Mouse (Mus musculus): Measurements from ENCODE around the gene Rai1. TPM values are rescaled to one million over a fixed set of nuclear protein-coding genes. Genes with fewer than 3 reads are reported as not detected.

Rai1 gene
- polyA plus RNA-seq, 1 experiment, result 15.3 TPM

GRCm38 (mm10) chr11:60185396-60186231 is 80.8 kb downstream of the Rai1 start:
- no peak for DNase-seq (ENCODE audit: low read depth, low spot score)
- WGBS, result 71% methylated on average over 20 of the region's 20 CpGs

GRCm38 (mm10) chr11:60187070-60187469 is 82.3 kb downstream of the Rai1 start:
- 89% methylated on average over 11 of the region's 11 CpGs for WGBS
- no peak for DNase-seq (ENCODE audit: low read depth, low spot score)

- DNase-seq (ENCODE audit: low read depth, low spot score), result no peak
- WGBS, result 89% methylated on average over 25 of the region's 25 CpGs
These were observed 83.6 kb downstream of the Rai1 start for GRCm38 (mm10) chr11:60188275-60188853.

- WGBS, result 82% methylated on average over 21 of the region's 21 CpGs
- DNase-seq (ENCODE audit: low read depth, low spot score), result no peak
These were observed 84.8 kb downstream of the Rai1 start for GRCm38 (mm10) chr11:60189501-60190040.

- 86% methylated on average over 17 of the region's 17 CpGs for WGBS
These were observed 85.3 kb downstream of the Rai1 start for GRCm38 (mm10) chr11:60190055-60190641.

GRCm38 (mm10) chr11:60192534-60192933 is 87.7 kb downstream of the Rai1 start:
- WGBS, result 70% methylated on average over 6 of the region's 6 CpGs
- DNase-seq (ENCODE audit: low read depth, low spot score), result no peak

More at GRCm38 (mm10) chr11:60190055-60190641, 85.3 kb downstream of the Rai1 start:
- no peak for DNase-seq (ENCODE audit: low read depth, low spot score)

- DNase-seq (ENCODE audit: low read depth, low spot score), result no peak
These were observed 88.7 kb downstream of the Rai1 start for GRCm38 (mm10) chr11:60193556-60193955.

GRCm38 (mm10) chr11:60195108-60195507 is 90.3 kb downstream of the Rai1 start:
- DNase-seq (ENCODE audit: low read depth, low spot score), result no peak

More at GRCm38 (mm10) chr11:60193556-60193955, 88.7 kb downstream of the Rai1 start:
- WGBS, result 87% methylated on average over 4 of the region's 4 CpGs

GRCm38 (mm10) chr11:60196344-60196743 is 91.5 kb downstream of the Rai1 start:
- DNase-seq (ENCODE audit: low read depth, low spot score), result no peak
- WGBS, result 28% methylated on average over 5 of the region's 5 CpGs

- 73% methylated on average over 24 of the region's 24 CpGs for WGBS
- DNase-seq (ENCODE audit: low read depth, low spot score), result no peak
These were observed 93.3 kb downstream of the Rai1 start for GRCm38 (mm10) chr11:60197998-60198619.

GRCm38 (mm10) chr11:60198651-60199050 is 93.8 kb downstream of the Rai1 start:
- no peak for DNase-seq (ENCODE audit: low read depth, low spot score)
- 80% methylated on average over 12 of the region's 12 CpGs for WGBS

GRCm38 (mm10) chr11:60199702-60200184 is 94.9 kb downstream of the Rai1 start:
- WGBS, result 31% methylated on average over 18 of the region's 18 CpGs
- DNase-seq (ENCODE audit: low read depth, low spot score), result no peak

GRCm38 (mm10) chr11:60200384-60200783 is 95.6 kb downstream of the Rai1 start:
- 81% methylated on average over 11 of the region's 11 CpGs for WGBS
- no peak for DNase-seq (ENCODE audit: low read depth, low spot score)

- WGBS, result 90% methylated on average over 26 of the region's 26 CpGs
- DNase-seq (ENCODE audit: low read depth, low spot score), result no peak
These were observed 98.2 kb downstream of the Rai1 start for GRCm38 (mm10) chr11:60202710-60203638.

GRCm38 (mm10) chr11:60205026-60205425 is 100.2 kb downstream of the Rai1 start:
- 83% methylated on average over 12 of the region's 12 CpGs for WGBS
- DNase-seq (ENCODE audit: low read depth, low spot score), result no peak

GRCm38 (mm10) chr11:60206207-60206606 is 101.4 kb downstream of the Rai1 start:
- WGBS, result 61% methylated on average over 5 of the region's 5 CpGs
- no peak for DNase-seq (ENCODE audit: low read depth, low spot score)

- 31% methylated on average over 6 of the region's 6 CpGs for WGBS
- no peak for DNase-seq (ENCODE audit: low read depth, low spot score)
These were observed 103.4 kb downstream of the Rai1 start for GRCm38 (mm10) chr11:60208201-60208600.

GRCm38 (mm10) chr11:60208712-60209111 is 103.9 kb downstream of the Rai1 start:
- 16% methylated on average over 4 of the region's 4 CpGs for WGBS
- DNase-seq (ENCODE audit: low read depth, low spot score), result no peak
